Mouse (Mus musculus): ENCODE measurements at regions not wholly inside any gene's neighbourhood (a gene's known extent, or its start where the extent isn't known, plus 50 kb on each side); places are given as distances from the start of the nearest gene placed in this dataset.
"Not testable (repeated sequence)": the region's sequence is repeated elsewhere in the genome, so short reads cannot be mapped to it uniquely, and the experiment has no call there.

DNA sequence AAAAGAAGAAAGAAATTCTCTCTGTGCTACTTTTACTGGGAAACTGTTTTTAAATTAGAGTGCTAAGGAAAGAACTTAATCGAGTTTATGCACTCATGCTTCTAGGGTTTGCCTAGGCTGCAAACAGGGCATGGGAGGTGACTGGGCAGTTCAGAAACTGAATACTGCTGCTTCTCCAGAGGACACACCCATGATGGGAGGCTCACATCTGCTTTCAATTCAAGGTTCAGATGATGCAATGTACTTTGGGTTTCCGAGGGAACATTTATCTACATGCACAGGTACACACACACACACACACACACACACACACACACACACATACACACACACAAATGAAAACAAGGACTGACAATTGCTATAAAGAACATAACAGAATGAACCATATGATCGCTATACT, 417.4 kb downstream of the Htr7 start:
- DNase-seq (ENCODE audit: low spot score): peak; percentile 7

DNA sequence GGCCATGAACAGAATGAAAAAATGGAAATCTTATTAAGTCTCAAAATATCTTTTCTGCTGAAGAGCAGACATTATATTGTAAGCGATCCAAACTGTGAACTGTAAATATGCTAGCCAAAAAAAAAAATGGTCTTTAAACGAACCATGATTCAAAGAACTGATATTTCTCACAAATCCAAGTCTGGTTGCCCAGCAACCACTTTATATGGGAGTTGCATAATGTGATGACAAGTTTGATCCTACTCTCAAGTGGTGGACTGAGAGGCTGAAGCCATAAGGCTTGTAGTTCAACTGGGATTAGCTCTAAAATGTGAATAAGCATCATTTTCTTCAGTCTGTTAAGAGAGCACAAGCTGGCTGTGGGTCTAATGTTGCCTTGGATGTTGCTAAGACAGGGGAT, 435.5 kb downstream of the Htr7 start:
- DNase-seq (ENCODE audit: low spot score): no peak

GRCm38 (mm10) chr19:35595384-35595783, 461.9 kb downstream of the Htr7 start:
- no peak for DNase-seq (ENCODE audit: low spot score)

DNA sequence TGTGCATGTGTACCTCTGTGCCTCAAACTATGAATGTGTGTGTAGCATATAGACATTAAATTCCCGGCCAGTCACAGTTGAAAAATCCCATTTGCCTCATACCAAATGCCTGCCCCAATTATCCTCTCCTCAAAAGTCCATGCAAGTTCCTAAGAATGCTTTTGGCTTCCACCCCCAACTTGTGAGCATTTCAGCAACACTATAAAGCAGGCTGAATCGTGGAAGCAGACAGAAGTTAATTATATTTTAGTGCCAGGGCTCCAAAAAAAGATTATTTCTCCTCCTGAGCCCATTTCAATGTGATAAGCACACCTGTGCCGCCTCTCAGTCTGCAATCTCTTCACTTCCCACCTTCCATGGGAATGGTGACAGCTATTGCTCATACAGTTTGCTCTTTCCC, 481.3 kb downstream of the Htr7 start:
- DNase-seq (ENCODE audit: low spot score): no peak

GRCm38 (mm10) chr19:35549381-35549780, 507.9 kb downstream of the Htr7 start:
- DNase-seq (ENCODE audit: low spot score): no peak

GRCm38 (mm10) chr19:35536816-35537215, 520.5 kb downstream of the Htr7 start:
- no peak for DNase-seq (ENCODE audit: low spot score)

DNA sequence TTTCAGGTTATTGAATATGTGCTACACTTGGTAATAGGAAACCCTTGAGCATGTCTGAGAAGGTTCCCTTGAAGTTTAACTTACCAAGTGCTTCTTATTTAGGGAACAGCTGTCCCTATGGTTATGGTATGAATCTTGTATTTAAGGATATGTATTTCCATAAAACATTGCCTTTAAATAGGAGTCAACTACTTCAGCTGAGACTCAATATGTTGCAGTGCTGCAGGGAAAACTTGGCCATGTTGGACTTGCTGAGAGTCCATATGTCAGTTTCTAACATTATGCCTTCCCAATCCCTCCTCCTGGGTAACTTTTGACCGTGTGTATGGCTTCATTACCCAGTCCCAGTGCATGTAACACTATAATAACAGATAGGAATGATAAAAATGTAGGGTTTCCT, 528.0 kb downstream of the Htr7 start:
- DNase-seq (ENCODE audit: low spot score): no peak

DNA sequence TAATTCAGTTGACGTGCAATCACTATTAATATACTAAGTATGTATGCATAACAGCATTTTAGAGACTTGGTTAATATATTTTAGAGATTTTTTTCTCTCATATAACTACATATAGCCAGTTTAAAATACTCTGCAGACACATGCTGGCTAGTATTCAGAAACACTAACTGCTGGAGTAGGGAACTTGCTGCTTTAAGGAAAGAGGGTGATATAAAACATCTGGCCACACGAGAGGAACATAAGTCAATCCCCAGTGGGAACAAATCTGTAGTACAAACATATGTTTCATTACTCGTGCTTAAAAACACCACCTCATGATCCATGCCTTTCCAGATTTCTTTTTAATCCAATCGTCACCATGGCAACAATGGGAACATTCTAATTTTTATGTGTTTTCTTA, 563.6 kb downstream of the Htr7 start:
- no peak for DNase-seq (ENCODE audit: low spot score)

GRCm38 (mm10) chr19:35491354-35491753, 566.0 kb downstream of the Htr7 start:
- DNase-seq (ENCODE audit: low spot score): no peak

- not testable (repeated sequence) for DNase-seq (ENCODE audit: low spot score)
Measured at GRCm38 (mm10) chr19:35485616-35486015, 563.5 kb downstream of the Kif20b start.

DNA sequence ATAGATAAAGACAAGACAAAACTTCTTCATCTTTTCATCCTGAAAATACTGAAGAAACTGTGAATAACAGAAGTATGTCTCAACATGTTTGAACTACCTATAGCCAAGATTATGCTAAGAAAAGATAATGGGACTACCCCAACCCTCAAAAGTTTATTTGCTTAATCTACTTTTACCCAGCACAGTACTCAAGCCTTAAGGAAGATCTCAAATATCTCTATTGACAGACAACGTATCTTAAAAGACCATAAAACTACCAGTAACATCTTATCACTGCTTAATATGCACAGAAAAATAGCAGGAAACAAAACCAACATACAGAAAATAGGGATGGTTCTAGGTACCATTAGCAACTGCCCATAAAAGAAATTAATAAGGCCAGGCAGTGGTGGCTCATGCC, 560.3 kb downstream of the Kif20b start:
- no peak for DNase-seq (ENCODE audit: low spot score)

GRCm38 (mm10) chr19:35453942-35454341, 531.8 kb downstream of the Kif20b start:
- DNase-seq (ENCODE audit: low spot score): no peak

- DNase-seq (ENCODE audit: low spot score): no peak
Measured at GRCm38 (mm10) chr19:35442466-35442865, 520.3 kb downstream of the Kif20b start.

DNA sequence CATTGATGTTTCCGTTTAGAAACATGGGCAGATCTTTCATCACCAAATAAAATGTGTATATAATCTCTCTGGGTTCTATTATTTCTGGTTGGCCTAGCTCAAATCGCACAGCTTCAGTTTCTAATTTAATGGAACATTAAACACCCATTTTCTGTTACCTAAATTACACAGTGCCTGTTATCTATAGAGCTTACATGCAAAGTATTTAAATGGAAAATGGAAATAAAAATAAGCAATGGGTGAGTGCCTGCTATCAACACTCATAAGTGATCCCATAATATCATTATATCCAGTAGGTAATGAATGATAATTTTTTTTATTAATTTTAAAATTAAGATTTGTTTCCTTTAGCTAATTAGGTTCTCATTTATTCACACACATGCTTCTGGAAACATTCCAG, 515.9 kb downstream of the Kif20b start:
- no peak for DNase-seq (ENCODE audit: low spot score)

Data from embryo, embryonic 10 days (tissue).